Mouse (Mus musculus) bone marrow, adult 2 months (tissue): ENCODE measurements around the gene Ttll1.

Source experiments
- CTCF ChIP-seq: fragments of 200-500 bp; IDR thresholded peaks from 2 replicates; pipeline ENCODE4 v1.5.1; 2011; ENCODE audit warnings: low read length, control low read depth; ENCODE audit not compliant: control insufficient read depth, insufficient read depth
- POLR2A ChIP-seq: fragments of 200-500 bp; IDR thresholded peaks from 2 replicates; pipeline ENCODE4 v1.6.1; 2011; ENCODE audit warnings: low read depth, mild to moderate bottlenecking, control low read depth, low read length, borderline replicate concordance; ENCODE audit not compliant: control insufficient read depth

- TF ChIP-seq CTCF (no peak), POLR2A (no peak)
Measured at GRCm38 (mm10) chr15:83444425-83444824, 66.3 kb downstream of the Ttll1 start.
